ENCODE assay signal across 8 mouse cellular contexts in genomic region chr10:58447280-58447781, GRCm38 (mm10). TPM values are rescaled to one million over a fixed set of nuclear protein-coding genes. Genes with fewer than 3 reads are reported as not detected.
DNase-seq lines count a peak whose midpoint lies in the region; ATAC-seq and TF ChIP-seq lines count a peak whose summit lies in the region.

No protein-coding gene starts in this region.

- H3K4me3 ChIP-seq in kidney, postnatal 0 days (replicated peaks; ENCODE audit: low read depth, low read length) = peak overlapping the region; percentile 85
- H3K4me3 ChIP-seq in MEL (ENCODE audit: control insufficient read depth in 1 of 2, insufficient read depth in 1 of 2, low read depth in 2 of 2, low read length in 2 of 2) = peak overlapping the region; percentile 93 to 98
- H3K4me3 ChIP-seq in erythroblast, embryonic 14.5 days (replicated peaks) = peak overlapping the region; percentile 99
- H3K4me3 ChIP-seq in limb, embryonic 10.5 days = peak overlapping the region; percentile 99
- H3K4me3 ChIP-seq in midbrain, embryonic 16.5 days (ENCODE audit: low read depth, low read length) = peak overlapping the region; percentile 98

- no peak for TF ChIP-seq POLR2A in MEL (IDR thresholded peaks at IDR 0.05; ENCODE audit: control insufficient read depth in 1 of 2, insufficient read depth in 1 of 2, low read depth in 1 of 2, low read length in 2 of 2, poor library complexity in 1 of 2)

- H3K36me3 ChIP-seq in kidney, postnatal 0 days (ENCODE audit: insufficient read depth, low read length) = no peaks in the 10 kb centered on the region
- peaks cover 2 to 32% of the 10 kb centered on the region in 2 experiments for H3K36me3 ChIP-seq in MEL (ENCODE audit: control insufficient read depth in 1 of 2, insufficient read depth in 2 of 2, low read length in 2 of 2)
- peaks cover 22% of the 10 kb centered on the region for H3K36me3 ChIP-seq in erythroblast, embryonic 14.5 days (ENCODE audit: control insufficient read depth)
- H3K36me3 ChIP-seq in limb, embryonic 10.5 days = peaks cover 4% of the 10 kb centered on the region
- H3K36me3 ChIP-seq in midbrain, embryonic 16.5 days (ENCODE audit: control insufficient read depth, insufficient read depth, low read length) = no peaks in the 10 kb centered on the region

- no peak for TF ChIP-seq RAD21 in MEL (IDR thresholded peaks at IDR 0.05; ENCODE audit: low read depth, low read length)

- WGBS in kidney, postnatal 0 days = under 1% methylated on average over 32 of the region's 32 CpGs
- under 1% methylated on average over 32 of the region's 32 CpGs for WGBS in limb, embryonic 10.5 days
- 1% methylated on average over 26 of the region's 32 CpGs for WGBS in midbrain, embryonic 16.5 days

- H3K4me1 ChIP-seq in kidney, postnatal 0 days (replicated peaks; ENCODE audit: insufficient read depth, low read length) = 0 out of 2 replicates have a peak, but pooled peaks cover 4% of the 10 kb centered on the region
- peaks cover 11 to 28% of the 10 kb centered on the region in 2 experiments for H3K4me1 ChIP-seq in MEL (ENCODE audit: control insufficient read depth in 1 of 2, insufficient read depth in 2 of 2, low read length in 2 of 2)
- peaks cover 38% of the 10 kb centered on the region for H3K4me1 ChIP-seq in erythroblast, embryonic 14.5 days (ENCODE audit: control insufficient read depth)
- peaks cover 8% of the 10 kb centered on the region for H3K4me1 ChIP-seq in limb, embryonic 10.5 days
- H3K4me1 ChIP-seq in midbrain, embryonic 16.5 days (ENCODE audit: control insufficient read depth, insufficient read depth, low read length) = peaks cover 12% of the 10 kb centered on the region

- no peaks in the 10 kb centered on the region for H3K9me3 ChIP-seq in kidney, postnatal 0 days (replicated peaks; ENCODE audit: low read length)
- H3K9me3 ChIP-seq in MEL (replicated peaks; ENCODE audit: insufficient read depth, low read length) = no peaks in the 10 kb centered on the region
- H3K9me3 ChIP-seq in erythroblast, embryonic 14.5 days (ENCODE audit: control insufficient read depth, low read length) = no peaks in the 10 kb centered on the region
- no peaks in the 10 kb centered on the region for H3K9me3 ChIP-seq in limb, embryonic 10.5 days (replicated peaks)
- H3K9me3 ChIP-seq in midbrain, embryonic 16.5 days (replicated peaks; ENCODE audit: control insufficient read depth, low read length, poor library complexity, severe bottlenecking) = no peaks in the 10 kb centered on the region

- H3K27ac ChIP-seq in kidney, postnatal 0 days = peak overlapping the region; percentile 96
- peak overlapping the region; percentile 87 for H3K27ac ChIP-seq in MEL (ENCODE audit: control insufficient read depth, low read depth, low read length)
- peak overlapping the region; percentile 95 for H3K27ac ChIP-seq in limb, embryonic 10.5 days
- peak overlapping the region; percentile 94 for H3K27ac ChIP-seq in midbrain, embryonic 16.5 days (ENCODE audit: low read length)

- DNase-seq in kidney, postnatal 0 days (ENCODE audit: low spot score) = peak; percentile 55
- DNase-seq in kidney, postnatal 14 days = no peak
- DNase-seq in MEL (ENCODE audit: low read depth, low spot score) = peak; percentile 74
- DNase-seq in limb, embryonic 10.5 days (ENCODE audit: low spot score) = no peak
- no peak for DNase-seq in gastrocnemius, postnatal 10 days
- DNase-seq in urinary bladder, postnatal 14 days (ENCODE audit: low spot score) = no peak

- H3K9ac ChIP-seq in kidney, postnatal 0 days (ENCODE audit: low read depth, low read length) = peak overlapping the region; percentile 99
- H3K9ac ChIP-seq in MEL (ENCODE audit: control insufficient read depth, low read depth, low read length, poor library complexity, severe bottlenecking) = peak overlapping the region; percentile 97
- H3K9ac ChIP-seq in midbrain, embryonic 16.5 days (ENCODE audit: low read depth, low read length) = peak overlapping the region; percentile 99

- no peak for TF ChIP-seq EP300 in MEL (IDR thresholded peaks at IDR 0.05; ENCODE audit: low read depth in 1 of 2, low read length in 2 of 2)

- H3K79me2 ChIP-seq in MEL (ENCODE audit: control insufficient read depth, insufficient read depth, low read length, poor library complexity) = peaks cover 41% of the 10 kb centered on the region

- H3K27me3 ChIP-seq in kidney, postnatal 0 days (ENCODE audit: insufficient read depth, low read length) = no peaks in the 10 kb centered on the region; the same call in 1 of the 2 replicates
- H3K27me3 ChIP-seq in MEL (ENCODE audit: control insufficient read depth in 1 of 2, insufficient read depth in 2 of 2, low read length in 2 of 2) = no peaks in the 10 kb centered on the region
- no peaks in the 10 kb centered on the region for H3K27me3 ChIP-seq in erythroblast, embryonic 14.5 days (ENCODE audit: control insufficient read depth)
- H3K27me3 ChIP-seq in limb, embryonic 10.5 days (ENCODE audit: low read depth, poor library complexity, severe bottlenecking) = no peaks in the 10 kb centered on the region
- no peaks in the 10 kb centered on the region for H3K27me3 ChIP-seq in midbrain, embryonic 16.5 days (ENCODE audit: control insufficient read depth, insufficient read depth, low read depth, low read length)

- no peak for TF ChIP-seq CTCF in kidney, postnatal 0 days (IDR thresholded peaks at IDR 0.05; ENCODE audit: low read depth)
- TF ChIP-seq CTCF in MEL (IDR thresholded peaks at IDR 0.05 in 2 of 3, conservative IDR thresholded peaks at IDR 0.05 in 1 of 3; ENCODE audit: control insufficient read depth in 1 of 3, insufficient read depth in 1 of 3, low read depth in 2 of 3, low read length in 3 of 3, poor library complexity in 1 of 3, severe bottlenecking in 1 of 3) = no peak

- H3K4me2 ChIP-seq in kidney, postnatal 0 days (ENCODE audit: low read length) = peak overlapping the region; percentile 65
- H3K4me2 ChIP-seq in midbrain, embryonic 16.5 days (ENCODE audit: low read length) = peak overlapping the region; percentile 74

- no peak for ATAC-seq in kidney, postnatal 0 days (replicated peaks; ENCODE audit: low FRiP score, low read depth)
- ATAC-seq in midbrain, embryonic 16.5 days = peak; percentile 64; the same call in 1 of the 2 replicates

TF ChIP-seq in MEL, 35 proteins besides CTCF, POLR2A, EP300 and RAD21:
- TF ChIP-seq KAT2A (conservative IDR thresholded peaks at IDR 0.05; ENCODE audit: low read depth, low read length) = no peak
- TF ChIP-seq CHD1 (IDR thresholded peaks at IDR 0.05; ENCODE audit: low read depth, low read length) = peak; percentile 73; the same call in 1 of the 2 replicates

RNA-seq across cellular contexts. Expression of gene Ranbp2, which starts 0.6 kb away (rescaled TPM):
- polyA plus RNA-seq in kidney, postnatal 0 days (2015; fragmentation: Nextera tagmentation; extraction: Ambion mirVana) = 16.0 and 16.4 TPM in 2 replicates
- 73.5 and 82.4 TPM in 2 replicates for total RNA-seq in MEL (2012; rRNA removed)
- 100 to 1,000 TPM in 1 of 2 experiments, 10 to 100 TPM in 1; 52.3 to 114 TPM for polyA plus RNA-seq in MEL (2012; ENCODE audit: insufficient read depth in 1 of 2, insufficient read length in 2 of 2, low read depth in 1 of 2, low replicate concordance in 2 of 2, missing spikeins in 1 of 2)
- 0.23 and 0.29 TPM in 2 replicates for polyA plus RNA-seq in erythroblast, embryonic 14.5 days (2012)
- polyA plus RNA-seq in limb, embryonic 10.5 days (2016; fragmentation: Nextera tagmentation; extraction: Ambion mirVana) = 22.2 and 27.0 TPM in 2 replicates
- 14.2 and 18.6 TPM in 2 replicates for polyA plus RNA-seq in midbrain, embryonic 16.5 days (2015; fragmentation: Nextera tagmentation; extraction: Ambion mirVana)
- 10 to 100 TPM; 52.6 to 59.6 TPM for total RNA-seq in gastrocnemius, postnatal 10 days (2021)

RNA-seq across cellular contexts. Expression of gene Ccdc138, which starts 50.4 kb away (rescaled TPM):
- 4.6 and 5.5 TPM in 2 replicates for polyA plus RNA-seq in kidney, postnatal 0 days (2015; fragmentation: Nextera tagmentation; extraction: Ambion mirVana)
- total RNA-seq in MEL (2012; rRNA removed) = 1.2 and 1.3 TPM in 2 replicates
- 1 to 10 TPM in 1 of 2 experiments, not detected in 1; 1.3 TPM for polyA plus RNA-seq in MEL (2012; ENCODE audit: insufficient read depth in 1 of 2, insufficient read length in 2 of 2, low read depth in 1 of 2, low replicate concordance in 2 of 2, missing spikeins in 1 of 2)
- polyA plus RNA-seq in erythroblast, embryonic 14.5 days (2012) = 0.07 and 0.20 TPM in 2 replicates
- polyA plus RNA-seq in limb, embryonic 10.5 days (2016; fragmentation: Nextera tagmentation; extraction: Ambion mirVana) = 10.8 and 13.1 TPM in 2 replicates
- polyA plus RNA-seq in midbrain, embryonic 16.5 days (2015; fragmentation: Nextera tagmentation; extraction: Ambion mirVana) = 10.1 and 11.0 TPM in 2 replicates
- total RNA-seq in gastrocnemius, postnatal 10 days (2021) = 1 to 10 TPM in 1 of 2 experiments, under 1 TPM in 1; 0.99 to 1.2 TPM

Comparison
In these comparisons a context has a peak if more than half of its experiments do, and no peak if none do; other contexts are left out.
1. DNase-seq: peak in kidney, postnatal 0 days (single experiment) and MEL (single experiment); none in kidney, postnatal 14 days (single experiment), limb, embryonic 10.5 days (single experiment), gastrocnemius, postnatal 10 days (single experiment) and urinary bladder, postnatal 14 days (single experiment).
2. RNA of gene Ranbp2, which starts 0.6 kb away (polyA plus RNA-seq): 52.3 to 114 TPM in MEL, 22.2 to 27.0 TPM in limb, embryonic 10.5 days, 16.0 to 16.4 TPM in kidney, postnatal 0 days and 14.2 to 18.6 TPM in midbrain, embryonic 16.5 days; 0.23 to 0.29 TPM in erythroblast, embryonic 14.5 days; every median in the first group is over 10 times any median in the second.
3. Peak in every context shown above with its lines, with median percentiles within 50 percentile points of each other: H3K27ac ChIP-seq, H3K4me3 ChIP-seq and H3K9ac ChIP-seq.